Mouse (Mus musculus) liver, embryonic 14.5 days (tissue): ENCODE measurements around the gene Pbx1. TPM values are rescaled to one million over a fixed set of nuclear protein-coding genes. Genes with fewer than 3 reads are reported as not detected.

Experiments used
- ATAC-seq: fragments of 200-750 bp; cut with Nextera tagmentation; 2 replicates; pipeline ENCODE4 v1.8.0; 2017; ENCODE audit warnings: moderate number of reproducible peaks, mild to moderate bottlenecking, moderate library complexity; ENCODE audit not compliant: insufficient read depth
- DNase-seq, 3 experiments: peaks; one replicate each; pipeline ENCODE4 v3.0.0-alpha.2; 2012 to 2013; ENCODE audit warnings: low read depth in 3 of 3, low spot score in 3 of 3
- H3K27ac ChIP-seq: fragments of 300-500 bp; sonication (generic); 2 replicates; pipeline ENCODE4 v1.5.1; 2014; ENCODE audit warnings: moderate library complexity, mild to moderate bottlenecking, control low read depth, inconsistent platforms
- H3K27me3 ChIP-seq: fragments of 300-500 bp; sonication (generic); 2 replicates; pipeline ENCODE4 v1.6.1; 2014; ENCODE audit warnings: mild to moderate bottlenecking, low read length, moderate library complexity; ENCODE audit not compliant: control insufficient read depth, insufficient read depth
- H3K36me3 ChIP-seq: fragments of 300-500 bp; sonication (generic); replicated peaks from 2 replicates; pipeline ENCODE4 v1.6.1; 2014; ENCODE audit warnings: low read depth; ENCODE audit not compliant: control insufficient read depth, insufficient read depth
- H3K4me1 ChIP-seq, 2 experiments: fragments of 200-500 bp in 1 of 2; fragments of 300-500 bp in 1 of 2; sonication (generic) in 1 of 2; replicated peaks; 2 replicates each; pipeline ENCODE4 v1.6.1; 2012 to 2014; ENCODE audit warnings: antibody characterized with exemption in 1 of 2, inconsistent platforms in 1 of 2, low read length in 1 of 2; ENCODE audit not compliant: control insufficient read depth in 2 of 2, insufficient read depth in 2 of 2
- H3K4me2 ChIP-seq: fragments of 300-500 bp; sonication (generic); 2 replicates; pipeline ENCODE4 v1.6.1; 2014; ENCODE audit warnings: low read depth, mild to moderate bottlenecking, control low read depth, moderate library complexity
- H3K4me3 ChIP-seq, 2 experiments: fragments of 200-500 bp in 1 of 2; fragments of 300-500 bp in 1 of 2; sonication (generic) in 1 of 2; 2 replicates each; pipeline ENCODE4 v1.5.1; 2012 to 2014; ENCODE audit warnings: low read depth in 2 of 2, low read length in 2 of 2, mild to moderate bottlenecking in 2 of 2, control low read depth in 1 of 2, inconsistent platforms in 1 of 2, moderate library complexity in 1 of 2; ENCODE audit not compliant: insufficient read depth in 1 of 2
- H3K9ac ChIP-seq: fragments of 300-500 bp; sonication (generic); replicated peaks from 2 replicates; pipeline ENCODE4 v1.6.1; 2014; ENCODE audit warnings: mild to moderate bottlenecking, control low read depth, moderate library complexity
- H3K9me3 ChIP-seq: fragments of 300-500 bp; sonication (generic); 2 replicates; pipeline ENCODE4 v1.6.1; 2016; ENCODE audit warnings: low read length, mixed read lengths; ENCODE audit not compliant: control insufficient read depth
- CTCF ChIP-seq: IDR thresholded peaks from 2 replicates; pipeline ENCODE4 v1.5.1; 2016; ENCODE audit warnings: antibody characterized with exemption, low read depth, control low read depth
- EP300 ChIP-seq: IDR thresholded peaks from 2 replicates; pipeline ENCODE4 v1.6.1; 2016; ENCODE audit warnings: antibody characterized with exemption, low read depth
- WGBS: fragments of 180-500 bp; shearing (Covaris S2); extraction: QIAGEN DNeasy Blood & Tissue Kit; methylation state at CpG from one replicate; pipeline ENCODE4 v1.1.7; 2014; ENCODE audit not compliant: insufficient replicate concordance; 5-methylcytosine and 5-hydroxymethylcytosine counted together
- polyA plus RNA-seq, 2 experiments: library from polyadenylated mRNA; depleted of rRNA in 1 of 2; stranded (reverse) in 1 of 2; unstranded in 1 of 2; fragments of >200 nt; fragmentation: Nextera tagmentation in 1 of 2; extraction: Ambion mirVana in 1 of 2; gene quantifications; 2 replicates each; pipeline versions ENCODE4 v1.2.1 to v1.2.3; 2012 to 2014

Pbx1 gene
- polyA plus RNA-seq, 2 experiments, result 1.7 to 2.7 TPM

- no peak for DNase-seq
- WGBS, result 60% methylated on average over 10 of the region's 10 CpGs
- Histone ChIP-seq H3K9ac (no peak overlapping the region), H3K27ac (no peak overlapping the region), H3K36me3 (no peaks in the 10 kb centered on the region), H3K9me3 (no peaks in the 10 kb centered on the region), H3K4me3 (no peak overlapping the region), H3K4me2 (no peak overlapping the region), H3K4me1 (no peaks in the 10 kb centered on the region), H3K27me3 (no peaks in the 10 kb centered on the region)
- TF ChIP-seq CTCF, result no peak
- no peak for TF ChIP-seq EP300
- no peak for ATAC-seq
These were observed 184.9 kb downstream of the Pbx1 start for GRCm38 (mm10) chr1:168246968-168247724.

- ATAC-seq (no peak), DNase-seq (no peak)
These were observed 186.5 kb downstream of the Pbx1 start for GRCm38 (mm10) chr1:168245539-168245938.

GRCm38 (mm10) chr1:168243759-168244158 is 188.3 kb downstream of the Pbx1 start:
- H3K9me3 ChIP-seq, result no peaks in the 10 kb centered on the region
- no peak overlapping the region for H3K9ac ChIP-seq
- no peak for TF ChIP-seq EP300
- no peak for TF ChIP-seq CTCF
- ATAC-seq (no peak), DNase-seq (no peak)
- no peak overlapping the region for H3K27ac ChIP-seq
- H3K36me3 ChIP-seq, result no peaks in the 10 kb centered on the region
- no peaks in the 10 kb centered on the region for H3K4me1 ChIP-seq
- H3K4me2 ChIP-seq, result no peak overlapping the region
- H3K27me3 ChIP-seq, result no peaks in the 10 kb centered on the region
- no peak overlapping the region for H3K4me3 ChIP-seq
- 82% methylated on average over 12 of the region's 12 CpGs for WGBS

More at GRCm38 (mm10) chr1:168245539-168245938, 186.5 kb downstream of the Pbx1 start:
- no peaks in the 10 kb centered on the region for H3K27me3 ChIP-seq
- no peaks in the 10 kb centered on the region for H3K9me3 ChIP-seq
- H3K9ac ChIP-seq, result no peak overlapping the region
- no peak overlapping the region for H3K4me3 ChIP-seq
- no peak for TF ChIP-seq CTCF
- TF ChIP-seq EP300, result no peak
- 75% methylated on average over 5 of the region's 5 CpGs for WGBS
- H3K36me3 ChIP-seq, result no peaks in the 10 kb centered on the region
- no peak overlapping the region for H3K4me2 ChIP-seq
- no peaks in the 10 kb centered on the region for H3K4me1 ChIP-seq
- no peak overlapping the region for H3K27ac ChIP-seq

GRCm38 (mm10) chr1:168243068-168243467 is 189.0 kb downstream of the Pbx1 start:
- Histone ChIP-seq H3K27ac (no peak overlapping the region), H3K4me1 (no peaks in the 10 kb centered on the region), H3K4me3 (no peak overlapping the region), H3K36me3 (no peaks in the 10 kb centered on the region), H3K4me2 (no peak overlapping the region), H3K9me3 (no peaks in the 10 kb centered on the region), H3K27me3 (no peaks in the 10 kb centered on the region), H3K9ac (no peak overlapping the region)
- TF ChIP-seq EP300, result no peak
- TF ChIP-seq CTCF, result no peak
- DNase-seq (no peak), ATAC-seq (no peak)
- WGBS, result 63% methylated on average over 7 of the region's 7 CpGs

GRCm38 (mm10) chr1:168241316-168241715 is 190.8 kb downstream of the Pbx1 start:
- no peak for TF ChIP-seq EP300
- no peak for TF ChIP-seq CTCF
- no peak overlapping the region for H3K4me3 ChIP-seq
- DNase-seq (no peak), ATAC-seq (no peak)
- no peaks in the 10 kb centered on the region for H3K4me1 ChIP-seq
- H3K36me3 ChIP-seq, result no peaks in the 10 kb centered on the region
- no peak overlapping the region for H3K4me2 ChIP-seq
- no peak overlapping the region for H3K9ac ChIP-seq
- no peaks in the 10 kb centered on the region for H3K9me3 ChIP-seq
- no peaks in the 10 kb centered on the region for H3K27me3 ChIP-seq
- H3K27ac ChIP-seq, result no peak overlapping the region
- 54% methylated on average over 7 of the region's 7 CpGs for WGBS
